Mouse (Mus musculus) neural tube, embryonic 14.5 days (tissue): ENCODE measurements at regions not wholly inside any gene's neighbourhood (a gene's known extent, or its start where the extent isn't known, plus 50 kb on each side); places are given as distances from the start of the nearest gene placed in this dataset.
"Not testable (repeated sequence)": the region's sequence is repeated elsewhere in the genome, so short reads cannot be mapped to it uniquely, and the experiment has no call there.

Experiments used
- ATAC-seq: fragments of 200-750 bp; cut with Nextera tagmentation; 2 replicates; pipeline ENCODE4 v1.8.0; 2017; ENCODE audit warnings: low read depth, mild to moderate bottlenecking, moderate TSS enrichment, moderate library complexity
- H3K27ac ChIP-seq: fragments of 300-500 bp; sonication (generic); 2 replicates; pipeline ENCODE4 v1.5.1; 2014; ENCODE audit warnings: low read depth, mild to moderate bottlenecking, control low read depth, low read length, moderate library complexity, mixed read lengths
- H3K27me3 ChIP-seq: fragments of 300-500 bp; sonication (generic); 2 replicates; pipeline ENCODE4 v1.6.1; 2014; ENCODE audit warnings: low read length; ENCODE audit not compliant: control insufficient read depth, insufficient read depth
- H3K36me3 ChIP-seq: fragments of 300-500 bp; sonication (generic); 2 replicates; pipeline ENCODE4 v1.6.1; 2014; ENCODE audit warnings: low read length, mixed read lengths; ENCODE audit not compliant: control insufficient read depth, insufficient read depth
- H3K4me1 ChIP-seq: fragments of 300-500 bp; sonication (generic); 2 replicates; pipeline ENCODE4 v1.6.1; 2014; ENCODE audit warnings: low read length; ENCODE audit not compliant: control insufficient read depth, insufficient read depth
- H3K4me2 ChIP-seq: fragments of 300-500 bp; sonication (generic); 2 replicates; pipeline ENCODE4 v1.6.1; 2014; ENCODE audit warnings: mild to moderate bottlenecking, low read depth, low read length, control low read depth
- H3K4me3 ChIP-seq: fragments of 300-500 bp; sonication (generic); 2 replicates; pipeline ENCODE4 v1.5.1; 2014; ENCODE audit warnings: low read depth, low read length, control low read depth, mixed read lengths
- H3K9ac ChIP-seq: fragments of 300-500 bp; sonication (generic); replicated peaks from 2 replicates; pipeline ENCODE4 v1.6.1; 2014; ENCODE audit warnings: low read depth, mild to moderate bottlenecking, control low read depth, low read length, mixed read lengths
- H3K9me3 ChIP-seq: fragments of 300-500 bp; sonication (generic); 2 replicates; pipeline ENCODE4 v1.6.1; 2016; ENCODE audit warnings: low read length; ENCODE audit not compliant: control insufficient read depth
- WGBS: fragments of 180-500 bp; shearing (Covaris S2); extraction: QIAGEN DNeasy Blood & Tissue Kit; methylation state at CpG from one replicate; pipeline ENCODE4 v1.1.7; 2014; 5-methylcytosine and 5-hydroxymethylcytosine counted together

- Histone ChIP-seq H3K4me1 (no peaks in the 10 kb centered on the region), H3K9me3 (no peaks in the 10 kb centered on the region), H3K27me3 (no peaks in the 10 kb centered on the region), H3K36me3 (no peaks in the 10 kb centered on the region), H3K9ac (no peak overlapping the region), H3K4me3 (no peak overlapping the region), H3K27ac (no peak overlapping the region), H3K4me2 (no peak overlapping the region; the same call in 1 of the 2 replicates)
- WGBS = 53% methylated on average over 13 of the region's 13 CpGs
- peak; percentile 68; the same call in 1 of the 2 replicates for ATAC-seq
Measured at GRCm38 (mm10) chr19:27094777-27095478, 121.4 kb upstream of the Vldlr start.

GRCm38 (mm10) chr19:27099921-27100320, 116.4 kb upstream of the Vldlr start:
- Histone ChIP-seq H3K27ac (no peak overlapping the region), H3K4me2 (no peak overlapping the region), H3K27me3 (no peaks in the 10 kb centered on the region), H3K9me3 (no peaks in the 10 kb centered on the region), H3K36me3 (no peaks in the 10 kb centered on the region), H3K4me3 (no peak overlapping the region), H3K4me1 (no peaks in the 10 kb centered on the region), H3K9ac (no peak overlapping the region)
- WGBS = 76% methylated on average over 1 of the region's 1 CpGs
- ATAC-seq = no peak

GRCm38 (mm10) chr19:27110437-27110836, 105.8 kb upstream of the Vldlr start:
- no peaks in the 10 kb centered on the region for H3K9me3 ChIP-seq
- no peak overlapping the region for H3K4me3 ChIP-seq
- no peak overlapping the region for H3K9ac ChIP-seq
- no peak overlapping the region for H3K27ac ChIP-seq
- H3K27me3 ChIP-seq = no peaks in the 10 kb centered on the region
- no peaks in the 10 kb centered on the region for H3K36me3 ChIP-seq
- WGBS = 95% methylated on average over 2 of the region's 2 CpGs
- no peak overlapping the region for H3K4me2 ChIP-seq
- no peaks in the 10 kb centered on the region for H3K4me1 ChIP-seq
- ATAC-seq = no peak

- Histone ChIP-seq H3K4me1 (peaks cover 4% of the 10 kb centered on the region; the same call in 1 of the 2 replicates), H3K27me3 (no peaks in the 10 kb centered on the region), H3K9me3 (no peaks in the 10 kb centered on the region), H3K4me3 (no peak overlapping the region), H3K27ac (no peak overlapping the region), H3K4me2 (no peak overlapping the region), H3K36me3 (no peaks in the 10 kb centered on the region), H3K9ac (no peak overlapping the region)
- 47% methylated on average over 5 of the region's 5 CpGs for whole genome bisulfite sequencing
- no peak for ATAC-seq
Measured at GRCm38 (mm10) chr19:27120876-27121275, 95.4 kb upstream of the Vldlr start.

GRCm38 (mm10) chr19:27122348-27122747, 93.9 kb upstream of the Vldlr start:
- Histone ChIP-seq H3K4me2 (no peak overlapping the region), H3K27me3 (no peaks in the 10 kb centered on the region), H3K9me3 (no peaks in the 10 kb centered on the region), H3K4me3 (no peak overlapping the region), H3K9ac (no peak overlapping the region), H3K27ac (no peak overlapping the region), H3K4me1 (peaks cover 4% of the 10 kb centered on the region; the same call in 1 of the 2 replicates), H3K36me3 (no peaks in the 10 kb centered on the region)
- WGBS = 74% methylated on average over 5 of the region's 5 CpGs
- ATAC-seq = no peak

- H3K36me3 ChIP-seq = no peaks in the 10 kb centered on the region
- WGBS = 53% methylated on average over 8 of the region's 8 CpGs
- no peaks in the 10 kb centered on the region for H3K27me3 ChIP-seq
- ATAC-seq = peak; percentile 41; the same call in 1 of the 2 replicates
- 0 out of 2 replicates have a peak overlapping the region, but pooled peaks have one; percentile 4 for H3K4me2 ChIP-seq
- no peak overlapping the region for H3K27ac ChIP-seq
- H3K9ac ChIP-seq = no peak overlapping the region
- H3K9me3 ChIP-seq = no peaks in the 10 kb centered on the region
- no peak overlapping the region for H3K4me3 ChIP-seq
- peaks cover 4% of the 10 kb centered on the region; the same call in 1 of the 2 replicates for H3K4me1 ChIP-seq
Measured at GRCm38 (mm10) chr19:27123334-27123733, 93.0 kb upstream of the Vldlr start.

- Histone ChIP-seq H3K36me3 (no peaks in the 10 kb centered on the region), H3K27me3 (no peaks in the 10 kb centered on the region), H3K9me3 (no peaks in the 10 kb centered on the region), H3K4me3 (no peak overlapping the region), H3K4me2 (no peak overlapping the region), H3K27ac (no peak overlapping the region), H3K4me1 (peaks cover 4% of the 10 kb centered on the region; the same call in 1 of the 2 replicates), H3K9ac (no peak overlapping the region)
- ATAC-seq = no peak
- WGBS = 67% methylated on average over 11 of the region's 11 CpGs
Measured at GRCm38 (mm10) chr19:27123806-27124469, 92.3 kb upstream of the Vldlr start.

- H3K4me2 ChIP-seq, H3K4me3 ChIP-seq, H3K36me3 ChIP-seq, ATAC-seq, H3K27me3 ChIP-seq, H3K27ac ChIP-seq, H3K9me3 ChIP-seq, H3K9ac ChIP-seq, H3K4me1 ChIP-seq: not testable (repeated sequence)
- 96% methylated on average over 4 of the region's 4 CpGs for WGBS
Measured at GRCm38 (mm10) chr19:27128501-27128900, 87.8 kb upstream of the Vldlr start.

GRCm38 (mm10) chr19:27134360-27134759, 81.9 kb upstream of the Vldlr start:
- Histone ChIP-seq H3K9ac (no peak overlapping the region), H3K4me1 (no peaks in the 10 kb centered on the region), H3K27ac (no peak overlapping the region), H3K9me3 (no peaks in the 10 kb centered on the region), H3K36me3 (no peaks in the 10 kb centered on the region), H3K4me3 (no peak overlapping the region), H3K4me2 (no peak overlapping the region), H3K27me3 (no peaks in the 10 kb centered on the region)
- no peak for ATAC-seq
- WGBS = 90% methylated on average over 5 of the region's 5 CpGs
